Mouse (Mus musculus) R1 (cell line): Measurements from ENCODE around the gene Serpinb6b.
"Not testable (repeated sequence)": the region's sequence is repeated elsewhere in the genome, so short reads cannot be mapped to it uniquely, and the experiment has no call there.

Experiments used
- DNase-seq: peaks from one replicate; pipeline ENCODE4 v3.0.0-alpha.2; 2018; ENCODE audit warnings: low read depth, low spot score

Serpinb6b gene

DNA sequence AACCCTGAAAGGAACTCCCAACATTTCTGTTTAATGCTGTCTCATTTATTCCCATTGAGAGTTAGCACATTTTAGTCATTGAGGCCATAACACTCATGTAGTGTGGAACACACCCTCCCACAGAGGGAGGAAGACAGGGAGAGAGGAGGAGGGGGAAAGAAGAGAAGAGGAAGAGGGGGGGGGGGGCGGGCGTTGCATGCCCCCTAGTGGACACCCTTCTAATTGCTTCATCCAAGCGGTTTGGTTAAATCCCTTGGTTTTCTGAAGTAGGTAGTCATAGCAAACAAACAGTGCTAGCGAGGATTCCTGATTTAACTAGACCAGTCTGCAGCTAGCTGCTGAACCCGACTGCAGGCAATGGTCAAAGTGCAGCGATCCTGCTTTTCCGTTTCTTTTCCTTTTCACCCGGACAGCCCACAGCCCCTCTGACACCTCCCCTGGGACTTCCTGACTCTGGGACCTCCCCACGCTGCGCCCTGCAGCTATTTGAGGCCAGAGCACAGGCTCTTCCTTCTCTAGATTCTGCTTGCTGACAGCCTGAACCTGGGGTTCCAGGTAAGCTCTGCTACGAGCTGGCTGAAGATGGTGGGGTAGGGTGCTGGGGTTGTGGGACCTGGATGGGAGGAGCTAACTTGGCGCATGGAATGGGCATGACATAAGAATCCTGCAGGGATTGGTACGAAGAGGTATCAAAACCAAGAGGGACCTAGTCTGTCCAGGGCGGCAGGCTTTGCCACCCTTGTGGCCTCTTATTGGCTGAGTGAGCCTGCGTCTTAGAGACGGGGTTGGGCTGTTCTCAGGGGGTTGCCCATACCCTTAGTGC, at the start of gene Serpinb6b:
TSS of gene Serpinb6b (plus strand) at position 221 of the 823 bp plus-strand sequence.
- DNase-seq, result peak; percentile 24

DNA sequence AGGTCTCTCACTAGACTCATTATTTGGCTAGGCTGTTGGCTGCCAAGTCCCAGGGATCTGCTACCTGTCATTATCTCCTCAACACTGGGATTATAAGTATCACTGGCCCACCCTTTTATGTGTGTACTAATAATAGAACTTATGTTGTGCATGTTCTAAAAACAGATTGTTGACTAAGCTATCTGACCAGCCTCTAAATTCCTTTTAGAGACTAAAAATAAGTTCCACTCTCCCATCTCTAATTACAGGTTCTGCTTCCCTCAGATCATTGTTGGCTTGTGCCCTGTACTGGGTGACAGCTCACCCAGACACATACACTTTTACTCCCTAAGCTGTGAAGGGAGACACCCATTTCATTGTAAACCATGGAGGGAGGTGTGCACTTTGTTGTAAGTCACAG, 42.4 kb upstream of the Serpinb6b start:
- DNase-seq, result no peak

DNA sequence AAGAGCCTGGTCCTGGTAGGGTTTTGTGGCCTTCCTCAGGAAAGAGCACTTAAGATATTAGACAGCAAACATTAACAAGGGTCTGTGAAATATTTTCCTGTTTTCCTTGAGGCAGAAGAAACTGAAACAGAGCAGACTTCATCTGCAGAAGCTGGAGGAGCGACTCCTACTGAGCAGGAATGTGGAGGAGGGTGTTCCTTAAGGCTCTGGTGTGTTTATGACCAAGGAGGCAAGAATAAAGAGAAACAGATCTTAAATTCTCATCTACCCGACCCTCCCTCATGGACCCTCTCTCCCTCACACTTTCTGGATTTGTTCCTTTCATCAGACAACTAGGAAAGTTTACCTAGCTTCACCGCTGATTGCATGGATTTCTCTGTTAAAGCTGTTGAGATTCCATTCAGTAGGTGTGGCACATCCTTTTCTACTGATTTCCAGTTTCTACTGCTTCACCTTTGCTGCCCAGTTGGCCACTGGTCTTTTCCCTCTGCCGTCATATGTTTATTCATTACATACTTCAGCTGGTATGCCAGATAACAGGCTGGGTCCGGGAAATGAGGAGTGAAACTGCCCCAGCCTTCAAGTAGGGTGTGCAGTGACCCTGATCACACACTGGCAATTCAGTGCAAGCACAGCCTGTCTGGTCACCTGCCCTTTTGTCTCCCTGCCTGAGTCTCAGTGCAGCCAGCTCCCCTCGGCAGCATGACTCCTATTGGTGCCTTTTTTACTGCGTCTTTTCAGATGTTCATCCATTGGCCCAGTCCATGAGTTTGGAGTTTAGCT, 40.2 kb upstream of the Serpinb6b start:
- DNase-seq, result no peak

DNA sequence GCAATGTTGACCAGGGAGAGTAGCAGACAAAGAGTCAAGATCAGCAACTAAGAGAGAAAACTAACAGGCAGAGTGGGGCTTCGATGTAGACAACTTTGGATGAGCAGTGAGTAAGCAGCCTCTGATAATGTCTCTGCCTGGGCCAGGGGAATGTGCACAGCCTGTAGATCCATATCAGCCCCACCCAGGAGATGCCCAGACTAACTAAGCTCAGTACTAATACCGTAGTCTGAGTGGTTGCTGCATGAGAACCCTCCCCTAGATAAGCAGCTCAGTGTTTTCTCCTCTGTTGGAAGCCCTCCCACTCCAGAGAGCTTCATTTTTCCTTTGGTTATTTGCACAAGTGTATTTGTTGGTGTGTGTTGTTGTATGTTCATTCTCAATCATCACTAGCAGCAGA, 38.3 kb upstream of the Serpinb6b start:
- DNase-seq, result no peak

DNA sequence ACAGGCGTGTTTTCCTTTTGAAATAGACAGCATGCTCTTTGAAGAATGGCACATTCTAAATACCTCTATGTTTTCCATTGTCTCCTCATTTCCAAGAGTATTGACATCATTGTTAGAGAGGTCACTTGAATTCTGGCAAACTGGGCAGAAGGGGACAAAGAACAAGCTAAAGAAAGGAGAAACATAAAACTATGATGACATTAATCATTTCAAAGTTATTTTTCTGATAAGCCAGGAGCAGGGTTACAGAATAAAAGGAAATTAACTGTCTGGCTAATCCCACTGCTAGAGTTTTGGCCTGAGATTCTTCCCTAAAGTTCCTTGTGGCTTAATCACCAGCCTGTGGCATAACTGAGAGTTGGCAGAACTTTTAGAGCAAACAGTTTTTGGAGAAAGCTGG, 37.8 kb upstream of the Serpinb6b start:
- no peak for DNase-seq

DNA sequence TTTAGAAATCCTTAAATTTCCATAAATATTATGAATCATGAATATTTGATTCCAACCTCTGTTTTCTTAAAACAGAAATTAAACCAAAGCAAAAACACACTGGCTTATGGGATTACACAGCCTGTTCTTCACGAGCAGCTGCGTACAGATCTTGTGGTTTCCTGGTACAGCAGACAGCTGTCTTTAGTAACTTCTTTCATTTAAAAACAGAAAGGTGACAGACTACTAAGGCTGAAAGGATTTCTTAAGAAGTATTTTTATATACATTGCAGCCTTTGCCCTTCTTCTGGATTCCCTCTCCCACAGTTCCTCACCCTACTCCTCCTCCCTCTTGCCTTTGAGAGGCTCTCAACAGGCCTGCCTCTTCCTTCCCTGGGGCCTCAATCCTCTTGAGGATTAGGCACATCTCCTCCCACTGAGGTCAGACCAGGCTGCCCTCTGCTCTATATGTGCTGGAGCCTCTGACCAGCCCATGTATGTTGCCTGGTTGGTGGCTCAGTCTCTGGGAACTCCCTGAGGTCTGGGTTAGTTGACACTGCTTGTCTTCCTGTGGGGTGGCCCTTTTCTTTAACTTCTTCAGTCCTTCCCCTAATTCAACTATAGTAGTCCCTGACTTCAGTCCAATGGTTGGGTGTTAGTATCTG, 35.8 kb upstream of the Serpinb6b start:
- no peak for DNase-seq

DNA sequence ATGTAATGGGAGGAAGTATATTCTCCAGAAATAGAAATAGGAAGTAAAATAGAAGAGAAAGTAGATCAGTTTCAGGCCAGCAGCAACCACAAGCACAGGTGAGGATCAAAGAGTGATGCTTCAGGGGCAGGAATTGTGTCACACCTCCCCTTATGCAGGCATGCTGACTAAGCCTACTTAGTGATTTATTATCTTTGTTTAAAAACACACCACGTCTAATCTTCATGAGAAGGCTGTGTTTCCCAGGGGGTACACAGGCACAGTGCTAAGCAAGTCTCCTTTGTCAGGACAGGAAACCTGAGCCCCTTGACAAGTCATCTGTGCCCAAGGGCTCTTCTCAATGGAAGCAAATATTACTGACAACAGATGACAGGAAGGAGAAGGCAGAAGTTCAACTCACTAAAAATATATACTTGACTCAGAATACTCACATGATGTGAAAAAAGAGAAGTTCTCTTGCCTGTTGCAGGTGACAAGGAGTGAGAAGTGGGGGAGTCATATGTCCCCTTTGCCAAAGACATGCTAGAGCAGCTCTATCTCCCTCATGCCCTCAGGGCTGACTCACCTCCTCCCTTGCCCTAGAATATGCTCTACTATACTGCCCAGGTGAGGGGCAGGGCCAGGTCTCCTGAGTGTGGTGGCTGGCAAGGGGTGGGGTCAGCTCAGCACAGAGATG, 30.2 kb upstream of the Serpinb6b start:
- DNase-seq, result no peak

DNA sequence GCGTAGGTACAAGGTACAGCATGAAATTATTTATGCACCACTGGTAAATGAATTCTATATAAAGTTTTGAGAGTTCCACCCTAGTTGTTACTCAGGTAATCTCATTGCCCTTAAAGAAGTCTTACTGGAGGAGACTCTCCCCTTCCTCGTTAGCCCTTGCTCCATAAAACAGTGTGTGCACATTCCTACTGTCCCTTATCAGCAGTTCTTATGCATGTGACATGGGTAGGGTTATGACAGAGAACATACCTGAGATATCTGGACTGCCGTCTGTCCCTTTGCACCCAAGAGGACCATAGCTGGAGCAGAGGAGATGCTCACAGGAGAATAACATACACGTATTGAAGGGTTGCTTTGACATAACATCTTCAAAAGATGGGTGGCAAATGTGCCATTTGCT, 26.7 kb upstream of the Serpinb6b start:
- DNase-seq, result not testable (repeated sequence)

DNA sequence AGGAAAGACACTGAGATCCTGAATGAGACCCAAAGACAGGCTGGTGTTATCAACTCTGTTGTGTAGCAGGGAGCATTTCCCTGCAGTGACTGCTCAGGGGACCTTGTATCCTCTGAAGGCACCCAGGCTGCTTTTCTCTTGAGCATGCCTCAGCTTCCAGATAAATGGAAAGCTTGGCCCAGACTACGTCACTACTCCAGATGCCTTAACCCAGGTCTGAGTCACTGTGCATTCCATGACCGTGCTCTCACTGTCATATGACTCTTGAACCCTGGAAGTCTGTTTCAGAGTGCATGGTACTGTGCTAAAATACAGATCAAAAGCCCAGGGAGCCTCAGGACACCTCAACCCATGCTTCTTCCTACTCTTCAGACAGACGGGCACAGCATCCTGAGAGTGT, 25.8 kb upstream of the Serpinb6b start:
- not testable (repeated sequence) for DNase-seq

DNA sequence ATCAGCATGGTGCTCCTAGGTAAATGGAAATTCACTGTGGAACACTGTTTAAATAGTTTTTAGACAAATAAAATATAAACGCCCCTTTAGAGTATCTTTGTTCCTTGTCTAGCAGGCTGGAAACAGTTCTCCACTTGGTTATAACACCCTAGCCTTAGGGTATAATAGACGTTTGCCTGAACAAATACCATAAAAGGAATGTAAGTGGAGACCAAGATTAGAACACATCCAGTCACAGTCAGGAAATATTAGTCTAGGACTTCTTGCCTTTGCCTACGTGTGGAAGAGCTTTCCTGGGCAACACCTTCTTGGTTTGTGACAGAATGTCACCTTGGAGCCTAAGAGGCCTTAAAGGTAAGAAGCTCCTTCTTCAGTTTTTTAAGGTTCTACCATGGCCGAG, 8.5 kb upstream of the Serpinb6b start:
- DNase-seq, result no peak

DNA sequence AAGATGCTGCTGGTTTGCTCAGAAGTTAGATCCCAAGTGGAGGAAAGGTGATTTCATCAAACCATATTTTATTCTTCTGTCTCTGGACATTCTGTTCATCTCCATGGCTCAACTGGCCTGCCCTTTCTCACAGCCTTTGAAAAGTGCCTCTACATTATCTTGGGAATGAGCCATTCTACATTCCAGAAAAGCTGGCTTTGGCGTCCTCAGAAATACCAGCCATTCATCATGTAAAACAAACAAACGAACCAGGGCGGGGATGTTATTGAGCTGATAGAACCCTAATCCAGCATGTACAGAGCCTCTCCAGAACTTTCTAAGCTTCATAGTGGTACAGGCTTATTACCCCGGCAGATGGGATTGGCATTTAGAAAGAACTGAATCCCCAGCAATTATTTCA, 7.1 kb upstream of the Serpinb6b start:
- no peak for DNase-seq

DNA sequence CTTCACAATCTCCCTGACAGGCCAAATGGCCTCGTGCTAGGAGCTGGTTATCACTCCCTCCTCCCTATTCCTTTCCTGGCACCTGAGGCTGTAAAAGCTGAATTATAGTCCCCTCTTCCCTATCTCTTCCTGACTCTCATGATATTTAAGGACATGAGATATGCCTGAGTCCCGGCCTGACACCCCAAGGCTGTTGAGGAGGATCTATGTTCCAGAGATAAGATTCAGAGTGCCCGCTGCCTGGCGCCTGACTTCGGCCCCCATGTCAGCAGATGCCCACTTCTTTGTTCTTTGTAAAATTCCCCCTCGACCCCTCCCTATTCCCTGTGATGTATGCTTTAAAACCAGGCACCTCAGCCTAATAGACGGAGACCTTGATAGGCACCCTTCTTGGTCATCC, 6.5 kb upstream of the Serpinb6b start:
- DNase-seq, result not testable (repeated sequence)

DNA sequence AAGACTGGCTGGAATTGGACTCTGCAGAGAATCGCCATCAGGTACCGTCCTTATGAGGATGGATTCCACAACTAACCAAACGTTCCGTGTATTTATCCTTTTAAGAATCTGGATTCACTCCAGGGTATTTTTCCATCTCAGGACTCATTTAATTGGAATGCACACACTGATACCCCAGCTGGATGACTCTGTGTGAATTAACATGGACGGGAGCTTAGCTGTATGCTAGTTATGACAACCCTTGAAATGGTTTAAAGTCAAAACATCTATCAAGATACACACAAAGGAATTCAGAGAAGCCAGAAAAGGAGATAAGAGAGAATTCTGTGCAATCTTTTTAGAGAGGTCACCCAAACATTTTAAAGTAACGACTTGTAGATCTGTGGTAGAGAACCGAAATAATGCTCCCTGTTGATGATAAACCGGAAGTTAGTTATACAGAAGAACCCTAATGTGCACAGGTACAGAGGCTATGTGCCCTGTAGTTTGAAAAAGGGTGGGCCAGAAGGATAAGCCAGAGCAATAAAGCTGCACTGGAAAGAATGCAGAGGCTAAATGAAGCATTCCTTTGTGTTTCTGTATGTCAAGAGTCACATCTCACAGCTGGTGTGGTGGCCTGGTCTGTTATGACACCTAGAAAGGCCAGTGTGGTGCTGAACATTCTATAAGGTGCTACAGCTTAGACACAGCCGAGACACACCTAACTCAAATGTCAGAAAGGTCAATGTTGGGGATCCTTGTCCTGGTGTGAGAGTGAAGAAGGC, 837 bp upstream of the Serpinb6b start:
- DNase-seq, result no peak

DNA sequence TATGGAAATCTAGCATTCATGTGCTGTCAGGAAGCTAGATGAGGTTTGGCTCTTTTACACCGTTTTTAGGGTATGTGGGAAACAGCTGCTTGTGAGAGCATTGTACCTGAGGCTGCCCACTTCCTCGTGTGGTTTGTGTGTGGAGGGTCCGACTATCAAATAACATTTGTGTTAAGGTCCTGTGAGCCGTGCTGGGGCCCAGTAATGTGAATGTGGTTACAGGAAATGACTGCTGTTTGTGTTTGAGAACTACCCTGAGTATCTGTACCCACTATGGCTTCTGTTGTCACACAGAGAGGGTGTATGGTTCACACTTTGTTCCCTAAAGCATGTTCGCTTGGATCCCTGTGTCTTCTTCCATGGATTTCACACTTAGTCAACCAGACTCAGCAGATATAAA, 1.1 kb downstream of the Serpinb6b start:
- DNase-seq, result no peak

DNA sequence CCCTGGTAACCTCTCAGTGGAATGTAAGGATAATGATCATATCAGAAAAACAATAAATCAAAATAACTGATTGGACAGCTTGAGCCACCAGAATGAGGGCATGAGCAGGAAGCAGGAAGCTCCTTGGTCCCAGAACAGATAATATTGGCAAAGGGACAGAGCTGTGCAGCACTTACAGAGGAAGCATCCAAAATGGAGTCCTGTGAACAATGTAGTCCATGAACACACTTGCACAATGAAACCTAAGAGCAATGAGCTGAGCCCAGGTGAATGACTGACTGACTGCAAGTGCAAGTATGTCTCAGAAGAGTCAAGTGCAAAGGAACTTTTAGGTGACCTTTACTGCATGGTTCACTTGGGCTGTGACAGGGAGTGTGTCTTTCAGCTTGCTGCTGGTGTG, 2.2 kb downstream of the Serpinb6b start:
- no peak for DNase-seq

DNA sequence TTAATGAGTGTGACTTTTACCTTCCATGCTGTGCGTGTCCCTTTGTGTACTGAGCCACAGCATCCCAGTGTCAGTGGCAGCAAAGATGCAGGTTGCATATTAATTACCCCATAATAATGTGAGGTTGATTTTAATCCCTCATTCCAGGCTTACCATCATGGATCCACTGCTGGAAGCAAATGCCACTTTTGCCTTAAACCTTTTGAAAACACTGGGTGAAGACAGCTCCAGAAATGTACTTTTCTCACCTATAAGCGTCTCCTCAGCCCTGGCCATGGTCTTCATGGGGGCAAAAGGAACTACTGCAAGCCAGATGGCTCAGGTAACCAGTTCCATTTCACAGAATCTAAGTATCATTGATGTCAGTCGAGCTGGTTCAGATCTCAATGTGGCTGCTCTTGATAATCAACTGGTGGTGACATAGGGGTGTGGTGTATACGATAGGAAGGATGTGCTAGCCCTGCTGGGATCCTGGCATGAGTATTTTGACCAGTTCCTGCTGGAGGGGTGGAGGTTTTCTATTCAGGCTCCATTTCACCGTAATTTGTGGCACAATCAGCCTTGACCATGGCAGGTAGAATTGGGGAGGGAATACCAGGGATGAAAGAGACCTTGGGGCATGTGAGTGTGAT, 3.5 kb downstream of the Serpinb6b start:
- no peak for DNase-seq

DNA sequence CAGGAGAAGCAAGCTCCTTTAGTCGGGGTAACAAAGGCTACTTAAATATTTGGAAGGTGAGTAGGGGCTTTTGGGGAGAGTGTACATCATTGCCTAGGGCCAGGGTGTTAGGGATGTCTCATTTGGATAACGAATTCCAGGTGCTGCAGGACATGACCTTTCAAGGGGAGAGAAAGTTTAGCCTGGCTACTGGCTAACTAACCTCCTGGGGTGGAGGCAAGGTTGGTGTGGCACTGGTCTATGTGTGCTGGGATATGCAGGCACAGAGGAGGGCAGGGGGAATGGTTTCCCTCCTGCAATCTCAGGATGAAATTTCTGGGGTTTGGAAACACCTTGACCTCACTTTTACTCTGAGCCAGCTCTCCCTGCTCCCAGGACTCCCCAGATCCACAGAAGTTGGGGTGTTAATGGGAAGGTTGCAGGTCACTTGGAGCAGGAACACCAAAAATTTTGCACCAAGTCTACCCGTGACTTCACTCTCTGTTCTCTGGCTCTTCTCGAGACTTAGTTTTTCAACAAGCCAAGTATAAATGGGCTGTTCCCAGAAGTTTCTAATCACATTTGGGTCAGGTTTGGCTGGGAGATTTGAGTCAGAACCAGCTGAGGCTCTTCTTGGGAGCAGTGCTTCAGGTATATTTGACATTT, 4.1 kb downstream of the Serpinb6b start:
- DNase-seq, result no peak

DNA sequence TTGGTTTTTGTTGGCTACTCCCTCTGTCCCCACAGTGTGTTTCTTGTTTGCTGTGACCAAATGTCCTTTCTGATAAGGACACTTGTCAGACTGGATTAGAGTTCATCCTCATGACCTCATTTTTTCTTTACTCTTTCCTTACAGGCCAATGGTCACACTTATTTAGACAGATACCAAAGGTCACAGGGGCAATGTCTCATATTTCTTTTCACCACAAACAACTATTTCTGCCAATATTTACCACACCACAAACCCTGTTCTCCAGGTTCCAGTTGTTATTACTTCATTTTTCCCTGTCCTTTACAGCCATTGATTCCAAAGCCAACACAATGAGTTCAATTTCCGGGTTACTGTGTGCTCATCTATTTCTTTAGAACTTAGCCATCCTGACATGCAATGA, 4.6 kb downstream of the Serpinb6b start:
- DNase-seq, result no peak

DNA sequence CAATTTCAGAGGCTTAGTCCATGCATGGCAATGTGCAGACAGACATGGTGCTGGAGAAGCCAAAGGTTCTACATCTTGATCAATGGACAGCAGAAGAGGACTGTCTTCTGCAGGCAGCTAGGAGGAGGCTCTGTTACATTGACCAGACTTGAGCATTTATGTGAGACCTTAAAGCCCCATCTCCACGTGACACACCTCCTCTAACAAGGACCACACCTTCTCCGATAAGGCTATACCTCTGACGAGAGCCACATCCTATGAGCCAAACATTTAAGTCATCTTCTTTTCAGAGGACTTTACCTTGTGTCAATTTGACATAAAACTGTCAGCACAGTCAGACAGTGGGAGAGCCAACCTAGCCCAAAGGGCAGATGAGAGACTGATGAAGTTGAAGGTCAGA, 5.8 kb downstream of the Serpinb6b start:
- DNase-seq, result no peak

DNA sequence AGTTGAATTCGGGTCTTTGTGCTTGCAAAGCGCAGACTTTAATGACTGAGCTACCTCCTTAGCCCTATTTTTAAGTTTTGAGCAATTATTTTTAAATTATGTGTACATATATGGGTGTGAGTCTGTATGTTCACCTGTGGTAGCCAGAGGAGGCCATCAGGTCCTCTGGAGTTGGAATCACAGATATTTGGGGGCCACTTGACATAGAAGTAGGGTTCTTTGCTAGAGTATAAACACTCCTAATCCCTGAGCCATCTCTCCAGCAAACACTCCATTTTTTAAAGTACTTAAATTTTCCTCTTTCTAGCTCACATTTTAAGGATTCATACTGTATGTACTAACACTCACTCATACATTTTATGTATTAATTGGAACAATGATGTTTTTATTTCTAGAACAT, 9.3 kb downstream of the Serpinb6b start:
- no peak for DNase-seq
